Mouse (Mus musculus): Measurements from ENCODE around the gene Ppp2r5d.

DNA sequence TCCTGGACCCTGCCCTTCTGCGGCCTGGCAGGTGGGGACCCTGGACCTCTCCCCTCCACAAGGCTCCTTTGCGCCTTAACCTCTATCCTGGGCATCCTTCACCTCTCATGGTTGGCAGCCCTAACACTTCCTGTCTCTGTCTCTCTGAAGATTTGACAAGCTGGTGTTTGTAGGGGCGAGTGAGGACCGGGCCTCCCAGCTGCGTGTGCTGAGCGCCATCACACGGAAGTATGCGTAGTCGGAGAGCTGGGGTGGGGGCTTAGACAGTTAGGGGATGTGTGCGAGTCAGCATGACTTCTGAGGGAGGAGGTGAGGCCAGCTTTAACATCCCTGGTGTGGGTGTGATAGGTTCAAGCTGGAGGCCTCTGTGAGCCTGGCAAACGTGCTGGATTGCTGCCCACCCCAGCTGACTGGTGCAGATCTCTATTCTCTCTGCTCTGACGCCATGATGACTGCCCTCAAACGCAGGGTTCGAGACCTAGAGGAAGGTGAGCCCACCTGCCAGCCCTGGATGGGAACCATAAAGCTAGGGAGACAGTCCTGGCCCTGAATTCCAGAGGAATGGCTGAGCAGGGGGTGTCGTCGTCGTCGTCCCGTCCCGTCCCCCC, 19.7 kb upstream of the Ppp2r5d start:
- TF ChIP-seq CTCF (IDR thresholded peaks at IDR 0.05; ENCODE audit: borderline replicate concordance, control insufficient read depth, extremely low read depth, insufficient read depth, low read length, poor library complexity) (no peak), POLR2A (IDR thresholded peaks at IDR 0.05; ENCODE audit: control insufficient read depth, extremely low read depth, insufficient read depth, low read length, poor library complexity) (no peak)

All from thymus, adult 2 months (tissue).